Mouse (Mus musculus): ENCODE data around the gene Xbp1. TPM values are rescaled to one million over a fixed set of nuclear protein-coding genes. Genes with fewer than 3 reads are reported as not detected.

Xbp1 gene
- polyA plus RNA-seq, 1 experiment from 2014 or later: 135 TPM

DNA sequence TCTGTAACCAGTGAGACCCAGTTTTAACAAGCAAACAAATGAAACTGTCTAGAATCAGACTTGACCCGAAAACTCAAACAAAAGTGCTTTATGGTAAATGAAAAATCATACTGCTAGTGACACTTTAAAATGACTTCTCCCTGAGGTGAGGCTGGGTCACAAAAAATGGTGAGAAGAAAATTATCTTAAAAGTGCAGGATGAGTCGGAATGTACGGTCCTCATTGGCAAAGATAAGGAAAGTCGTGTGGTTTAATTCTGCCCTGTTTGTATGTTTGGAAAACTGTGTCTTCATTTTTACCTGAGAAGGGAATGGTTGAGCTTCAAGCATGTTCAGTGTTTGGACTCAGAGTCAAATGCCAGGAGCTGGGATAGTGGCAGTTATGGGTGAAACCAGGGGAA is 51.4 kb downstream of the Xbp1 start:
- Histone ChIP-seq H3K27me3 (replicated peaks; ENCODE audit: control insufficient read depth, insufficient read depth, low read length) (no peaks in the 10 kb centered on the region), H3K4me1 (replicated peaks; ENCODE audit: control insufficient read depth, insufficient read depth, low read length) (no peaks in the 10 kb centered on the region), H3K27ac (ENCODE audit: low read length) (no peak overlapping the region), H3K4me3 (replicated peaks; ENCODE audit: low read length) (no peak overlapping the region), H3K9ac (replicated peaks; ENCODE audit: low read depth, low read length) (no peak overlapping the region), H3K4me2 (ENCODE audit: low read length) (no peak overlapping the region), H3K9me3 (ENCODE audit: control insufficient read depth, low read length) (no peaks in the 10 kb centered on the region), H3K36me3 (ENCODE audit: control insufficient read depth, insufficient read depth) (no peaks in the 10 kb centered on the region)
- no peak for ATAC-seq
- WGBS: 95% methylated on average over 4 of the region's 4 CpGs

DNA sequence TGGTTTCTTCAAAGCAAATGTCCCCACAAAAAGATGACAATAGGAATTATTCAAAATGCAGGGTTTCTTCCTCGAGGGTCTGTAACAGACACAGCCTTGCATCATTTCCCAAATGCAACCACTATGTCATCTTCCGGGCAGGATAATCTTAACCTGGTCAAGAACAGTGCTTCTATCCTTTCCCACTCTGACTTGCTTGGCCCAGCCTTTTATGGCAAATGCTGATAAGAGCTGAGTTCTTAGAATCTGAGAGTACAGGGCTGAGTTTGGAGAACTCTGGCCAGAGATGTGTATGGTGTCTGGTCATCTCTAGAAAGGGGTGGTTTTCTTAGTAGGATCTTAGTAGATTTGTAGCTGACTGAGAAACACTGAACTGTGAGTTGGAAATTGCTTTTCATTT is 53.4 kb downstream of the Xbp1 start:
- 93% methylated on average over 2 of the region's 2 CpGs for WGBS

DNA sequence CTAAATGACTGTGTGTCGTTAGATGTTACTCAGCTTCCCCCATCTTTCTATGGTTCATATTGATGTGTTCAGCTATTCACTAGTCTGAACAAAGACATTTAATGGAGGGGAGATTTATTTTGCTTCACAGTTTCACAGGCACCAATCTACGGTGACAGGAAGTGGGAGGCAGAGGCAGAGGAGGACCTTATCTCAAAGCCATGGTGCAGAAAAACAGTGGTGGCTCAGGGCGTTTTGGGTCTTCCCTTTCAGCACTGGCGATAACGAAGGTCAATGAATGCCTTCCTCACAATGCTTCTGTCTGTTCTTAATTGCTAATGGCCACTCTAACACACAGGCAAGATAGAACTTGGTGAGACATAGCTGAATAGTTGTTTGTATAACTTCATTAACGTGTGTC is 54.6 kb downstream of the Xbp1 start:
- Histone ChIP-seq H3K4me1 (replicated peaks; ENCODE audit: control insufficient read depth, insufficient read depth, low read length) (no peaks in the 10 kb centered on the region), H3K36me3 (ENCODE audit: control insufficient read depth, insufficient read depth) (no peaks in the 10 kb centered on the region), H3K27ac (ENCODE audit: low read length) (no peak overlapping the region), H3K9me3 (ENCODE audit: control insufficient read depth, low read length) (no peaks in the 10 kb centered on the region), H3K27me3 (replicated peaks; ENCODE audit: control insufficient read depth, insufficient read depth, low read length) (no peaks in the 10 kb centered on the region), H3K4me2 (ENCODE audit: low read length) (no peak overlapping the region), H3K9ac (replicated peaks; ENCODE audit: low read depth, low read length) (no peak overlapping the region), H3K4me3 (replicated peaks; ENCODE audit: low read length) (no peak overlapping the region)
- ATAC-seq: no peak
- 55% methylated on average over 6 of the region's 6 CpGs for WGBS

More for the DNA sequence above, 53.4 kb downstream of the Xbp1 start:
- Histone ChIP-seq H3K9me3 (ENCODE audit: control insufficient read depth, low read length) (no peaks in the 10 kb centered on the region), H3K4me1 (replicated peaks; ENCODE audit: control insufficient read depth, insufficient read depth, low read length) (no peaks in the 10 kb centered on the region), H3K4me2 (ENCODE audit: low read length) (no peak overlapping the region), H3K4me3 (replicated peaks; ENCODE audit: low read length) (no peak overlapping the region), H3K36me3 (ENCODE audit: control insufficient read depth, insufficient read depth) (no peaks in the 10 kb centered on the region), H3K27me3 (replicated peaks; ENCODE audit: control insufficient read depth, insufficient read depth, low read length) (no peaks in the 10 kb centered on the region), H3K9ac (replicated peaks; ENCODE audit: low read depth, low read length) (no peak overlapping the region), H3K27ac (ENCODE audit: low read length) (no peak overlapping the region)
- no peak for ATAC-seq

Other genes starting within 250 kb of the Xbp1 start
- gene Znrf3, start 75.8 kb upstream of the Xbp1 start, polyA plus RNA-seq (2015; fragmentation: Nextera tagmentation; extraction: Ambion mirVana): 6.9 and 7.2 TPM in 2 replicates
- 12.3 and 15.5 TPM in 2 replicates for gene Ccdc117, start 21.5 kb downstream of the Xbp1 start, polyA plus RNA-seq (2015; fragmentation: Nextera tagmentation; extraction: Ambion mirVana)
- not detected in 2 replicates for gene Ankrd36, start 49.0 kb downstream of the Xbp1 start, polyA plus RNA-seq (2015; fragmentation: Nextera tagmentation; extraction: Ambion mirVana)
- gene Mrps24, start 195.0 kb downstream of the Xbp1 start, polyA plus RNA-seq (2015; fragmentation: Nextera tagmentation; extraction: Ambion mirVana): 168 and 171 TPM in 2 replicates
- 35.2 TPM in 2 replicates for gene Urgcp, start 241.7 kb downstream of the Xbp1 start, polyA plus RNA-seq (2015; fragmentation: Nextera tagmentation; extraction: Ambion mirVana)

All from forebrain, embryonic 16.5 days (tissue).